Mouse (Mus musculus) brain, embryonic 14.5 days (tissue): ENCODE measurements around the gene Ylpm1.

Experiments used
- CTCF ChIP-seq: fragments of 200-500 bp; IDR thresholded peaks from 2 replicates; pipeline ENCODE4 v1.5.1; 2012; ENCODE audit warnings: inconsistent platforms, mild to moderate bottlenecking, moderate library complexity, borderline replicate concordance; ENCODE audit not compliant: insufficient read depth, insufficient read length; ENCODE audit errors: extremely low read depth
- POLR2A ChIP-seq: fragments of 200-500 bp; IDR thresholded peaks from 2 replicates; pipeline ENCODE4 v1.6.1; 2012; ENCODE audit warnings: mild to moderate bottlenecking, inconsistent platforms, borderline replicate concordance; ENCODE audit not compliant: poor library complexity, insufficient read depth, insufficient read length, severe bottlenecking; ENCODE audit errors: extremely low read depth

DNA sequence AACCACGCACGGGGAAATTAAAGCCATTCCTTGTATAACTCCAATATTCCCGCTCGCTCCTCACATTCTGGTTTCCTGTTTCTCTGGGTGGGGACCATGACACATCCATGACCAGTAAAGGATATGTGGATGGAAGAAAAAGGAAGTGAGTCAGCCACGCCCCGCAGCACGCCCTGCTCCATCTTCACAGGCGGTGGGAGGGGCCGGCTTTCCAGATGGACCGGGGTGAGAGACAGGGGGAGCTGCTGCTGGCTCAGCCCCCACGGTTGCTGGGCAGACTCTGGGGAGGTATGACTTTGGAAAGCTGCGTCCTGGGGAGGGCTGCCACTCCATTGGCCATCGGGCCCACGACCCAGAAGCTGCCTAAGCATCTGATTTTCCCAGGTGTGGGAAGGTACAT, 97.9 kb downstream of the Ylpm1 start:
- no peak for TF ChIP-seq CTCF
- no peak for TF ChIP-seq POLR2A
